ENCODE assay signal across 8 mouse cellular contexts in genomic region chrX:44789761-44790411, GRCm38 (mm10). TPM values are rescaled to one million over a fixed set of nuclear protein-coding genes. Genes with fewer than 3 reads are reported as not detected.
DNase-seq lines count a peak whose midpoint lies in the region; ATAC-seq and TF ChIP-seq lines count a peak whose summit lies in the region.

Dcaf12l1 (minus strand) TSS chrX:44790197.

- 20% methylated on average over 47 of the region's 47 CpGs for WGBS in intestine, embryonic 15.5 days

- H3K36me3 ChIP-seq in intestine, embryonic 15.5 days: no peaks in the 10 kb centered on the region

- peak within 1 kb of the TSS; percentile 83 for H3K4me2 ChIP-seq in intestine, embryonic 15.5 days (replicated peaks)

- no peak within 1 kb of the TSS for H3K27ac ChIP-seq in gastrocnemius, adult 2 months
- H3K27ac ChIP-seq in intestine, embryonic 15.5 days: no peak within 1 kb of the TSS

- peak; percentile 35; the same call in 1 of the 2 replicates for TF ChIP-seq CTCF in gastrocnemius, adult 2 months (IDR thresholded peaks at IDR 0.05)

- H3K9ac ChIP-seq in intestine, embryonic 15.5 days: peak within 1 kb of the TSS; percentile 50

- no peaks in the 10 kb centered on the region for H3K27me3 ChIP-seq in intestine, embryonic 15.5 days (replicated peaks)

- no peaks in the 10 kb centered on the region for H3K4me1 ChIP-seq in intestine, embryonic 15.5 days (replicated peaks)

- DNase-seq in adrenal gland, adult 2 months: peak; percentile 68
- peak; percentile 46 to 66 for DNase-seq in cerebellum, postnatal 4 days (ENCODE audit: low spot score in 2 of 2)
- peak; percentile 62 for DNase-seq in gastrocnemius, adult 2 months
- peak; percentile 8 to 61 for DNase-seq in left cerebral cortex, adult 9 months (ENCODE audit: low spot score in 2 of 2)
- peak; percentile 29 to 37 for DNase-seq in lung, postnatal 4 days
- DNase-seq in right cerebral cortex, postnatal 25 days: peak; percentile 55
- no peak for DNase-seq in spleen, postnatal 10 days (ENCODE audit: low spot score in 2 of 2)

- no peaks in the 10 kb centered on the region for H3K9me3 ChIP-seq in intestine, embryonic 15.5 days

- H3K4me3 ChIP-seq in gastrocnemius, adult 2 months: peak within 1 kb of the TSS; percentile 70
- peak within 1 kb of the TSS; percentile 43 for H3K4me3 ChIP-seq in intestine, embryonic 15.5 days (replicated peaks)

- intact Hi-C loops in gastrocnemius, adult 2 months (cut with DNase I): no loop called here

- ATAC-seq in intestine, embryonic 15.5 days: peak; percentile 99

RNA-seq across cellular contexts. Expression of gene Dcaf12l1, which starts in this region (rescaled TPM):
- total RNA-seq in adrenal gland, adult 2 months (2021): 1 to 10 TPM; 2.0 to 3.6 TPM
- 4.8 and 4.9 TPM in 2 replicates for polyA plus RNA-seq in adrenal gland, adult 2 months (2012; rRNA removed)
- under 1 TPM; 0.20 to 0.70 TPM for total RNA-seq in gastrocnemius, adult 2 months (2021)
- polyA plus RNA-seq in intestine, embryonic 15.5 days (2015; fragmentation: Nextera tagmentation; extraction: Ambion mirVana): 5.3 TPM in 2 replicates

Comparison
In these comparisons a context has a peak if more than half of its experiments do, and no peak if none do; other contexts are left out.
1. Peak in DNase-seq and H3K4me3 ChIP-seq in gastrocnemius, adult 2 months; RNA of the gene not detected or under 1 TPM.
2. DNase-seq: peak in adrenal gland, adult 2 months (single experiment), cerebellum, postnatal 4 days (2 of 2), left cerebral cortex, adult 9 months (2 of 2), lung, postnatal 4 days (2 of 2) and right cerebral cortex, postnatal 25 days (single experiment); none in spleen, postnatal 10 days (0 of 2).